Mouse (Mus musculus): Measurements from ENCODE around the gene Mcm5. TPM values are rescaled to one million over a fixed set of nuclear protein-coding genes. Genes with fewer than 3 reads are reported as not detected.

Gene Mcm5
- polyA plus RNA-seq (2016; fragmentation: Nextera tagmentation; extraction: Ambion mirVana): 102 and 103 TPM in 2 replicates

GRCm38 (mm10) chr8:75109236-75109967 is at the start of gene Mcm5:
Gene Mcm5 (plus strand): TSS chr8:75109569.
- Histone ChIP-seq H3K4me3 (peak within 1 kb of the TSS; percentile 92), H3K4me2 (peak within 1 kb of the TSS; percentile 88), H3K9ac (peak within 1 kb of the TSS; percentile 93), H3K4me1 (replicated peaks) (peaks cover 23% of the 10 kb centered on the region), H3K27me3 (replicated peaks) (no peaks in the 10 kb centered on the region), H3K9me3 (replicated peaks) (no peaks in the 10 kb centered on the region), H3K36me3 (peaks cover 37% of the 10 kb centered on the region), H3K27ac (ENCODE audit: poor library complexity, severe bottlenecking) (peak within 1 kb of the TSS; percentile 88)
- peak; percentile 98 for ATAC-seq (ENCODE audit: insufficient number of reproducible peaks, low FRiP score)
- under 1% methylated on average over 59 of the region's 59 CpGs for WGBS

- Histone ChIP-seq H3K4me3 (no peak overlapping the region), H3K27ac (ENCODE audit: poor library complexity, severe bottlenecking) (no peak overlapping the region), H3K36me3 (peaks cover 56% of the 10 kb centered on the region), H3K9me3 (replicated peaks) (no peaks in the 10 kb centered on the region), H3K4me2 (no peak overlapping the region), H3K4me1 (replicated peaks) (peaks cover 7% of the 10 kb centered on the region; the same call in 1 of the 2 replicates), H3K9ac (no peak overlapping the region), H3K27me3 (replicated peaks) (no peaks in the 10 kb centered on the region)
- WGBS: 76% methylated on average over 6 of the region's 6 CpGs
- ATAC-seq (ENCODE audit: insufficient number of reproducible peaks, low FRiP score): no peak
These were observed 49.3 kb upstream of the Mcm5 start for GRCm38 (mm10) chr8:75060022-75060421.

- H3K9ac ChIP-seq: no peak overlapping the region
- no peak overlapping the region for H3K27ac ChIP-seq (ENCODE audit: poor library complexity, severe bottlenecking)
- peaks cover 7% of the 10 kb centered on the region; the same call in 1 of the 2 replicates for H3K4me1 ChIP-seq (replicated peaks)
- no peaks in the 10 kb centered on the region for H3K9me3 ChIP-seq (replicated peaks)
- no peaks in the 10 kb centered on the region for H3K27me3 ChIP-seq (replicated peaks)
- WGBS: 66% methylated on average over 2 of the region's 2 CpGs
- H3K4me3 ChIP-seq: no peak overlapping the region
- no peak for ATAC-seq (ENCODE audit: insufficient number of reproducible peaks, low FRiP score)
- H3K36me3 ChIP-seq: peaks cover 64% of the 10 kb centered on the region
- no peak overlapping the region for H3K4me2 ChIP-seq
These were observed 48.6 kb upstream of the Mcm5 start for GRCm38 (mm10) chr8:75060815-75061214.

GRCm38 (mm10) chr8:75063290-75063689 is 46.1 kb upstream of the Mcm5 start:
- H3K9ac ChIP-seq: no peak overlapping the region
- H3K36me3 ChIP-seq: peaks cover 71% of the 10 kb centered on the region
- no peak overlapping the region for H3K4me3 ChIP-seq
- no peaks in the 10 kb centered on the region for H3K9me3 ChIP-seq (replicated peaks)
- 66% methylated on average over 3 of the region's 3 CpGs for WGBS
- H3K4me1 ChIP-seq (replicated peaks): peaks cover 7% of the 10 kb centered on the region; the same call in 1 of the 2 replicates
- ATAC-seq (ENCODE audit: insufficient number of reproducible peaks, low FRiP score): no peak
- H3K4me2 ChIP-seq: no peak overlapping the region
- H3K27ac ChIP-seq (ENCODE audit: poor library complexity, severe bottlenecking): no peak overlapping the region
- no peaks in the 10 kb centered on the region for H3K27me3 ChIP-seq (replicated peaks)

GRCm38 (mm10) chr8:75064790-75065189 is 44.6 kb upstream of the Mcm5 start:
- H3K9me3 ChIP-seq (replicated peaks): no peaks in the 10 kb centered on the region
- no peak overlapping the region for H3K4me2 ChIP-seq
- H3K4me1 ChIP-seq (replicated peaks): peaks cover 7% of the 10 kb centered on the region; the same call in 1 of the 2 replicates
- no peaks in the 10 kb centered on the region for H3K27me3 ChIP-seq (replicated peaks)
- ATAC-seq (ENCODE audit: insufficient number of reproducible peaks, low FRiP score): no peak
- H3K27ac ChIP-seq (ENCODE audit: poor library complexity, severe bottlenecking): no peak overlapping the region
- H3K36me3 ChIP-seq: peaks cover 56% of the 10 kb centered on the region
- WGBS: 82% methylated on average over 3 of the region's 3 CpGs
- no peak overlapping the region for H3K9ac ChIP-seq
- no peak overlapping the region for H3K4me3 ChIP-seq

- H3K9ac ChIP-seq: no peak overlapping the region
- no peaks in the 10 kb centered on the region for H3K9me3 ChIP-seq (replicated peaks)
- no peak overlapping the region for H3K4me2 ChIP-seq
- H3K27ac ChIP-seq (ENCODE audit: poor library complexity, severe bottlenecking): no peak overlapping the region
- no peak for ATAC-seq (ENCODE audit: insufficient number of reproducible peaks, low FRiP score)
- no peak overlapping the region for H3K4me3 ChIP-seq
- peaks cover 44% of the 10 kb centered on the region for H3K36me3 ChIP-seq
- 55% methylated on average over 6 of the region's 6 CpGs for WGBS
- H3K4me1 ChIP-seq (replicated peaks): peaks cover 7% of the 10 kb centered on the region; the same call in 1 of the 2 replicates
- no peaks in the 10 kb centered on the region for H3K27me3 ChIP-seq (replicated peaks)
These were observed 42.1 kb upstream of the Mcm5 start for GRCm38 (mm10) chr8:75067287-75067686.

- H3K4me3 ChIP-seq: no peak overlapping the region
- no peaks in the 10 kb centered on the region for H3K4me1 ChIP-seq (replicated peaks)
- H3K36me3 ChIP-seq: peaks cover 25% of the 10 kb centered on the region
- ATAC-seq (ENCODE audit: insufficient number of reproducible peaks, low FRiP score): no peak
- no peaks in the 10 kb centered on the region for H3K9me3 ChIP-seq (replicated peaks)
- no peak overlapping the region for H3K9ac ChIP-seq
- no peak overlapping the region for H3K27ac ChIP-seq (ENCODE audit: poor library complexity, severe bottlenecking)
- WGBS: 83% methylated on average over 1 of the region's 1 CpGs
- H3K27me3 ChIP-seq (replicated peaks): no peaks in the 10 kb centered on the region
- H3K4me2 ChIP-seq: no peak overlapping the region
These were observed 39.1 kb upstream of the Mcm5 start for GRCm38 (mm10) chr8:75070297-75070696.

- Histone ChIP-seq H3K9ac (no peak overlapping the region), H3K27me3 (replicated peaks) (no peaks in the 10 kb centered on the region), H3K4me1 (replicated peaks) (no peaks in the 10 kb centered on the region), H3K4me2 (no peak overlapping the region), H3K36me3 (peaks cover 13% of the 10 kb centered on the region; the same call in 1 of the 2 replicates), H3K9me3 (replicated peaks) (no peaks in the 10 kb centered on the region), H3K27ac (ENCODE audit: poor library complexity, severe bottlenecking) (no peak overlapping the region), H3K4me3 (no peak overlapping the region)
- peak; percentile 74 for ATAC-seq (ENCODE audit: insufficient number of reproducible peaks, low FRiP score)
- 27% methylated on average over 4 of the region's 4 CpGs for WGBS
These were observed 37.6 kb upstream of the Mcm5 start for GRCm38 (mm10) chr8:75071627-75072346.

GRCm38 (mm10) chr8:75074876-75075275 is 34.5 kb upstream of the Mcm5 start:
- 81% methylated on average over 1 of the region's 1 CpGs for WGBS
- no peaks in the 10 kb centered on the region for H3K36me3 ChIP-seq
- no peaks in the 10 kb centered on the region for H3K27me3 ChIP-seq (replicated peaks)
- no peaks in the 10 kb centered on the region for H3K4me1 ChIP-seq (replicated peaks)
- no peak for ATAC-seq (ENCODE audit: insufficient number of reproducible peaks, low FRiP score)
- no peak overlapping the region for H3K4me3 ChIP-seq
- H3K27ac ChIP-seq (ENCODE audit: poor library complexity, severe bottlenecking): no peak overlapping the region
- no peak overlapping the region for H3K9ac ChIP-seq
- no peaks in the 10 kb centered on the region for H3K9me3 ChIP-seq (replicated peaks)
- no peak overlapping the region for H3K4me2 ChIP-seq

- Histone ChIP-seq H3K27ac (ENCODE audit: poor library complexity, severe bottlenecking) (no peak overlapping the region), H3K27me3 (replicated peaks) (no peaks in the 10 kb centered on the region; the same call in 1 of the 2 replicates), H3K4me3 (no peak overlapping the region), H3K9ac (no peak overlapping the region), H3K4me2 (no peak overlapping the region), H3K9me3 (replicated peaks) (no peaks in the 10 kb centered on the region), H3K4me1 (replicated peaks) (peaks cover 1% of the 10 kb centered on the region; the same call in 1 of the 2 replicates), H3K36me3 (no peaks in the 10 kb centered on the region)
- WGBS: 76% methylated on average over 1 of the region's 1 CpGs
- no peak for ATAC-seq (ENCODE audit: insufficient number of reproducible peaks, low FRiP score)
These were observed 31.2 kb upstream of the Mcm5 start for GRCm38 (mm10) chr8:75078215-75078614.

- Histone ChIP-seq H3K4me3 (no peak overlapping the region), H3K27ac (ENCODE audit: poor library complexity, severe bottlenecking) (no peak overlapping the region), H3K36me3 (no peaks in the 10 kb centered on the region), H3K9me3 (replicated peaks) (no peaks in the 10 kb centered on the region), H3K4me2 (no peak overlapping the region), H3K4me1 (replicated peaks) (peaks cover 5% of the 10 kb centered on the region; the same call in 1 of the 2 replicates), H3K9ac (no peak overlapping the region), H3K27me3 (replicated peaks) (no peaks in the 10 kb centered on the region; the same call in 1 of the 2 replicates)
- ATAC-seq (ENCODE audit: insufficient number of reproducible peaks, low FRiP score): no peak
- 92% methylated on average over 9 of the region's 9 CpGs for WGBS
These were observed 30.5 kb upstream of the Mcm5 start for GRCm38 (mm10) chr8:75078851-75079250.

Data from heart, embryonic 12.5 days (tissue).